Mouse (Mus musculus) mouse embryonic stem cell (cell line): ENCODE measurements at regions not wholly inside any gene's neighbourhood (a gene's known extent, or its start where the extent isn't known, plus 50 kb on each side); places are given as distances from the start of the nearest gene placed in this dataset.

ENCODE experiments used
- in situ Hi-C, 2 experiments: fragments of 300-500 bp; cut with MboI; formaldehyde crosslinking; loops; 1 replicate in 1 of 2; 3 replicates in 1 of 2; pipeline ENCODE4 v1.14.3; 2019 to 2020; ENCODE audit warnings: low sequenced_read_pairs in 2 of 2, low pct_unique_long_range_greater_than_20kb in 1 of 2, mixed read lengths in 1 of 2; ENCODE audit not compliant: unreplicated experiment in 1 of 2

DNA sequence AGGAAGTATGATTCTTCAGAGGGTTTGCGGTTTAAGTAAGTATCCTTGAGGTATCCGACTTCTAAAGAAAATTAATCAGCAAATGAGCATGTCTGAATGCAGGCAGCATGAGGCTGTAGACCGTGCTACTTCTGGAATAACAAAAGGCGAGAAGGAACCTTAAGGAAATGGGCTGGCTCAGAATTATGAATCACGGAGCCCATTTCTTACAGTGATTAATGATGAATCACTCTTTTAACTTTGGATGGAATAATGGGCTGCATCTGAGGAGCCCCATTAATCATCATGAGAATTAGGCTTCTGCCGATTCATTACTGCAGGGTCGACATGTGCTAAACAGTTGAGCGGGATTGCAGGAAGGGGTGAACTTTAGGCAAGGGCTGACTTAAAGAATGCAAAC lies 865.1 kb upstream of the Car8 start:
- in situ Hi-C loops, result no loop called here

DNA sequence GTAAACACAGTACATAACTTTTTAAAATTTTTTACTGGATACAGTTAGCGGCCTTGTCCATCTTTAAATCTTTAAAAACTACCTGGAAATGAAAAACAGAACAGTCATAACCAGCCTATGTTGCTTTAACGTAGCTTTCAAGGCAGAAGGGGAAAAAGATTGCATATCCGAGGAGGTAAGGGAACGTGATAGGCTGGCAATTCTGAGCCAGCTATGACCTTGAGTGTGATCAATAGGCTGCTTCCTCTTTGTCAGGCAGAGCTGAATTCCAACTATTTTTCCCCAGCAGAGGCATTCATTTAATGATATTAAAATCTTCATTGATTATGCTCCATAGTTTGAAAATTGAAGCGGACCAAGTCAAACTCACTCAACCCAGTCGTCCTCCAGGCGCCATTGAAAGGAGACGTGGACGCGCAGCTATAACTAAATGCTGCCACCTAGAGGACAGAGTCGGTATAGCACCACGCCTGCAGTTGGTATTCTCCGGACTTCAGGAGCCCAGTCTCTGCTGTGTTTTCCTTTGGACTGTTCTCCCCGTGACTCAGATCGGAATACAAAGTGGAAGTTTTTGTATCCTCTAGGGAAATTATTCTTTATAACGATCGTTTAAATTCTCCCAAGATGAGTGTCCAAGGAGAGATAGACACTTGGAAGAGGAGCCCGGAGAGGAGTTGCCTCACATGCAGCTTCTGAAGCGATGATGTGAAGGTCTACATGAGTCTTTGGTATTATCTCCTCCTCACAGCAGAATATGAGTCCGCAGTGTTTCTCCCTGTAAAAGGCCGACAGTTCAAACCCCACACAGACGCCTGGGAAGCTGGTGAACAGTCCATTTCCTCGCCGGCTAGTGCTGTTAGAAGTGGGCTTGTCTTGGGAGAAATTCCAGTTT lies 858.2 kb upstream of the Car8 start:
- in situ Hi-C loops, result loop anchor here (10.0 to 25.0 kb wide), 3 partner anchors 342 to 685 kb away; no protein-coding TSS in a partner anchor

GRCm38 (mm10) chr4:9096274-9096673 lies 857.4 kb upstream of the Car8 start:
- in situ Hi-C loops, result loop anchor here (10.0 to 25.0 kb wide), 3 partner anchors 341 to 684 kb away; no protein-coding TSS in a partner anchor

GRCm38 (mm10) chr4:9095646-9096045 lies 856.8 kb upstream of the Car8 start:
- in situ Hi-C loops, result loop anchor here (10.0 to 25.0 kb wide), 3 partner anchors 341 to 683 kb away; no protein-coding TSS in a partner anchor

GRCm38 (mm10) chr4:9094522-9094921 lies 855.7 kb upstream of the Car8 start:
- in situ Hi-C loops, result loop anchor here (10.0 to 25.0 kb wide), 3 partner anchors 340 to 682 kb away; no protein-coding TSS in a partner anchor

- in situ Hi-C loops, result loop anchor here (10.0 to 25.0 kb wide), 3 partner anchors 339 to 682 kb away; no protein-coding TSS in a partner anchor
Observed at GRCm38 (mm10) chr4:9094076-9094475, 855.2 kb upstream of the Car8 start.

DNA sequence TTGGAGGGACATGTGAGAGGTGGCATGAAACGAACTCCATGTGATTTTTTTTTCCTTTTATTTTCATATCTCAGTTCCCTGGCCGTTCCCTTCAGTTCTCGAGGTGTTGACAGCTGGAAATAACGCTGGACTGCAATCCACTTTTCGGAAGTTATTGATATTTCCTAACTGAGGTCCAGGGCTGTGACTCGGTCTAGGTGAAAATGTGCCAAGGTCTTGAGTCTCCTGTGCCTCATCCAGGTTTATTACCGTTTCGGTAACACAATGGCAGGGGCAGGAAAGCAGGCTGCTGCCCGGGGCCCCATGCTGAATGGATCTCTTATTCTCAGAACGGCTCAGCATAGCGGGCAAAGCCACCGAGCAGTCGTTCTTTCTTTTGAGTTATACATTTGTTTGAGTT lies 844.7 kb upstream of the Car8 start:
- in situ Hi-C loops, result loop anchor here (25.0 kb wide), 2 partner anchors 421 to 671 kb away; no protein-coding TSS in a partner anchor

GRCm38 (mm10) chr4:9081701-9082562 lies 843.1 kb upstream of the Car8 start:
- in situ Hi-C loops, result loop anchor here (25.0 kb wide), 2 partner anchors 420 to 670 kb away; no protein-coding TSS in a partner anchor

GRCm38 (mm10) chr4:9080821-9081493 lies 842.1 kb upstream of the Car8 start:
- in situ Hi-C loops, result loop anchor here (25.0 kb wide), 2 partner anchors 419 to 669 kb away; no protein-coding TSS in a partner anchor

- in situ Hi-C loops, result loop anchor here (25.0 kb wide), 2 partner anchors 418 to 668 kb away; no protein-coding TSS in a partner anchor
Observed at GRCm38 (mm10) chr4:9079828-9080245, 841.0 kb upstream of the Car8 start.

DNA sequence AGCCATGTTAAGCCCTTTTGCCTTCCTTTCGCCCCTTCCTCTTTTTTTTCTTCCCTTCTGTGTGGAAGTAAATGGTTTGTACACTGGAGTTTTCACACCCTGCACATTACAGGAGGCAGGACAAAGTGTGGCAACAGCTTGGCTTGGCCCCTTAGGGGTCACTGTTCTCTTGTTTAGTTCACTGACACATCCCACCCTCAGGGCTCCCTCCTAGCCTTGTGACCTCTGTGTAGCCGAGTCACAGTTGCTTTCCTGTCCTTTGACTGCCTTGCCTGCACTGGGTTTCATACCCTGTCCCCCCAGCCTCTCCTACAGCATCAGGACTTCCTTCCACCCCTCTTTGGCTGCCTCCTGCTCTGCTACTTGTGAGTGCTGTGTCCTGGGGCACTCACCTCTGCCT lies 835.6 kb upstream of the Car8 start:
- in situ Hi-C loops, result no loop called here

DNA sequence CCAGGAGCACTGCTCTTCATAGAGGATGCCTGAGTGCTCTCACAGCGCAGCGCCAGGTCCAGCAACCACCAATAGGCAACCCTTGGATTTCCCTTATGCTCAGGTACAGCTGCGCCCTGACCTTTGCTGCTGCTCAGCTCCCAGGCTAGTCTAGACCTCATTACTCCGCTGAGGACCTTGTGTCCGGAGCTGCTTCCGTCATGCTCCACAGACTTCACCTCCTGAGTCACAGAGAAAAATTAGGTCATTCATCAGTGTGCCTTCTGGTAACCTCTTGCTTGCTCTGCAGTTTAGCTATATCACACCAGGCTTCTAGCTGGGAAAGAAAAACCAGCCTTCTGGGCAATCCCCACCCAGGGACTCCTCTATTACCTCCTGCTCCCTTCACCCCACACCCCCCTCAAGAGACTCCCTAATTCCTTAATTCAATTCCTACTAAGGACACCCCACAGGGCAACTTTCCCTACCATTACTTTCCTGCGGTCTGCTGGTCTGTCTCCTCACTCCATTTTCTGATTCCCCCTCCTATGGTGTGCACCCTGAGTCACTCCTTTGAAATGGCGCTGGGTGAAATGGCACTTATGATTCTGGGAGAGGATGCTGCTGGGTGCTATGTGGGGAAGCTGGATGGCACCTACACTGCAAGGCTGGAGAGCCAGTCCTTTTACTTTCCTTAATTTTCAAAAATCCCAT lies 835.0 kb upstream of the Car8 start:
- in situ Hi-C loops, result no loop called here

GRCm38 (mm10) chr4:9072321-9072720 lies 833.5 kb upstream of the Car8 start:
- in situ Hi-C loops, result no loop called here

GRCm38 (mm10) chr4:9067874-9068273 lies 829.0 kb upstream of the Car8 start:
- in situ Hi-C loops, result no loop called here

- in situ Hi-C loops, result no loop called here
Observed at GRCm38 (mm10) chr4:9065981-9066815, 827.4 kb upstream of the Car8 start.

DNA sequence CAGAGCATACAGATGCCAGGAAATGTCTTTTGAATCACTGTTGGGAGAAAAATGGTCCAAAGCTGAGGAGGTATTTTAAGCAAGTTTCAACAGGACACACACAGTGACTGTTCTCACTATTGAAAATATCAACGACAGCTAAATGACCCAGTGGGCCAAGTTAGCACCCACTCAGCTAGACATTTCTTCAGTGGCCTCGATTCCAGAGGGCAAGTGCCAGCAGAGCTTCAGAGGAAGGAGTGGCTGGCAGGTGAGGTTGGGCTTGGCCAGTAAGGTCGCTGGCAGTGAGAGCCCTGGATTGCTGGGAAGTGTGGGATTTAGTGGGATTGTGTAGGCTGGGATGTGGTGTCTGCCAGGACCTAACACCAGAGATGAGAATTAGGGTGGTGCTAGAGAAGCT lies 823.1 kb upstream of the Car8 start:
- in situ Hi-C loops, result no loop called here

GRCm38 (mm10) chr4:9060221-9060620 lies 821.4 kb upstream of the Car8 start:
- in situ Hi-C loops, result no loop called here
